Mouse (Mus musculus) midbrain, embryonic 10.5 days (tissue): ENCODE results near the gene Lime1. TPM values are rescaled to one million over a fixed set of nuclear protein-coding genes. Genes with fewer than 3 reads are reported as not detected.

Experiments used
- DNase-seq: peaks from one replicate; pipeline ENCODE4 v3.0.0-alpha.2; 2017; ENCODE audit warnings: low spot score
- H3K27ac ChIP-seq: fragments of 300-500 bp; sonication (generic); replicated peaks from 2 replicates; pipeline ENCODE4 v1.5.1; 2016; ENCODE audit warnings: mild to moderate bottlenecking
- H3K27me3 ChIP-seq: fragments of 300-500 bp; sonication (generic); 2 replicates; pipeline ENCODE4 v1.6.1; 2016; ENCODE audit warnings: low read depth, mild to moderate bottlenecking; ENCODE audit not compliant: poor library complexity, severe bottlenecking
- H3K36me3 ChIP-seq: fragments of 300-500 bp; sonication (generic); 2 replicates; pipeline ENCODE4 v1.6.1; 2016; ENCODE audit warnings: mild to moderate bottlenecking, moderate library complexity
- H3K4me1 ChIP-seq: fragments of 300-500 bp; sonication (generic); 2 replicates; pipeline ENCODE4 v1.6.1; 2016
- H3K4me3 ChIP-seq: fragments of 300-500 bp; sonication (generic); 2 replicates; pipeline ENCODE4 v1.5.1; 2016; ENCODE audit warnings: mild to moderate bottlenecking, moderate library complexity
- H3K9me3 ChIP-seq: fragments of 300-500 bp; sonication (generic); replicated peaks from 2 replicates; pipeline ENCODE4 v1.6.1; 2016; ENCODE audit warnings: mild to moderate bottlenecking
- whole genome bisulfite sequencing: fragments of 180-500 bp; shearing (Covaris S2); methylation state at CpG from one replicate; pipeline ENCODE4 v1.1.7; 2016; 5-methylcytosine and 5-hydroxymethylcytosine counted together
- polyA plus RNA-seq: library from polyadenylated mRNA; unstranded; fragments of >200 nt; fragmentation: Nextera tagmentation; extraction: Ambion mirVana; gene quantifications from 2 replicates; pipeline ENCODE4 v1.2.1, GENCODE M21; 2016

Lime1 gene
- polyA plus RNA-seq, 1 experiment from 2014 or later, result 26.0 TPM

GRCm38 (mm10) chr2:181378701-181379100 is 1.2 kb upstream of the Lime1 start:
- H3K4me1 ChIP-seq, result no peaks in the 10 kb centered on the region
- peaks cover 59% of the 10 kb centered on the region for H3K36me3 ChIP-seq
- no peak overlapping the region for H3K27ac ChIP-seq
- no peak overlapping the region for H3K4me3 ChIP-seq
- WGBS, result 92% methylated on average over 5 of the region's 5 CpGs
- H3K9me3 ChIP-seq, result no peaks in the 10 kb centered on the region
- DNase-seq, result no peak
- no peaks in the 10 kb centered on the region for H3K27me3 ChIP-seq

DNA sequence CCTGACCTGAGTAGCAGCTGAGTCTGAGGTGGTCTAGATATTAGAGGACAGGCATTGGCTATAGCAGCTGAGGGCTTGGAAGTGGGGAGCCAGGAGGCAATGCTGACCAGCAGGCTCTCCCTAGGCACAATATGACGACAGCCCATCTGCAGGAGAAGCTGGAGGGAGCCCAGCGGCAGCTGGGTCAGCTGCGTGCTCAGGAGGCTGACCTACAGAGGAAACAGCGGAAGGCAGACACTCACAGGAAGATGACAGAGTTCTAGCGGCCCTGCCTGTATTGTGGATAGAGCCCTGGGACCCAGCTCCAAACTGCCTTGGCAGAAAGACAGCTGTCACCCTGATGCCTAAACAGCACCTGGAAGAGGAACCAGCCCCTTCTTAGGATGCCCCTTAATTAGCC is 373 bp downstream of the Lime1 start:
- DNase-seq, result no peak
- H3K27ac ChIP-seq, result no peak overlapping the region
- no peak overlapping the region for H3K4me3 ChIP-seq
- no peaks in the 10 kb centered on the region for H3K4me1 ChIP-seq
- H3K27me3 ChIP-seq, result no peaks in the 10 kb centered on the region
- WGBS, result 90% methylated on average over 5 of the region's 5 CpGs
- no peaks in the 10 kb centered on the region for H3K9me3 ChIP-seq
- peaks cover 75% of the 10 kb centered on the region for H3K36me3 ChIP-seq

- no peak overlapping the region for H3K27ac ChIP-seq
- no peak for DNase-seq
- no peaks in the 10 kb centered on the region for H3K9me3 ChIP-seq
- H3K4me1 ChIP-seq, result no peaks in the 10 kb centered on the region
- no peaks in the 10 kb centered on the region for H3K27me3 ChIP-seq
- H3K4me3 ChIP-seq, result no peak overlapping the region
- WGBS, result 95% methylated on average over 5 of the region's 5 CpGs
- peaks cover 82% of the 10 kb centered on the region for H3K36me3 ChIP-seq
These were observed 1.2 kb downstream of the Lime1 start for GRCm38 (mm10) chr2:181381107-181381506.

DNA sequence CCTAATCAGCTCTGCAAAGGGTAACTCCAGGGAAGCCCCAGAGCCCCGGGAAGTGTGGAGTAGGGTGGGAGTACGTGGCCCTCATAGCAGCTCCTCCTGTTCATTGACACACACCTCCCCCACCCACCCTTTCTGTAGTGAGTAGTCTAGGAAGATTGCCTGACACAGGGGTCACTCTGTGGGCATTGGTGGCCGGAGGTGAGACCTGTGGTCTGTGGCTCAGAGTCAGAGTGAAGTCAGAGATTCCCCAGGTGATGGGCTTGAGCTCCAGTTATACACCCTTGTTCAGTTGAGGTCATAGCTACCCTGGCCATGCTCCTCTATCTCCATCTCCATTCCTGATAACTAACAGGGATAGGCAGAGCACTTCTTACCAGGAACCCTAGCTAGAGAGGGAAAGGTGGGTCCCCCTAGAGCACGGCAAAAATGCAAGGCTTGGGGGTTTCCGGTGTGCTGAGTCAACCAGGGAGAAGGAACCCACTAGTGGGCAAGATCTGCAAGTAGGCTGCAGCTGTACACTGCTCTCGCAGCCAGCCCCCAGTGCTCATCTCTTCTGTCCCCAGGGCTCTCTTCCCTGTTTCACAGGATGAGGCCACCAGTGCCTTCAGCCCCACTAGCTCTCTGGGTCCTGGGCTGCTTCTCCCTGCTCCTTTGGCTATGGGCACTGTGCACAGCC is 1.9 kb downstream of the Lime1 start:
- Histone ChIP-seq H3K9me3 (no peaks in the 10 kb centered on the region), H3K27me3 (no peaks in the 10 kb centered on the region), H3K4me1 (no peaks in the 10 kb centered on the region), H3K4me3 (no peak overlapping the region), H3K27ac (no peak overlapping the region), H3K36me3 (peaks cover 88% of the 10 kb centered on the region)
- 94% methylated on average over 6 of the region's 6 CpGs for WGBS
- no peak for DNase-seq

GRCm38 (mm10) chr2:181384463-181384862 is 4.6 kb downstream of the Lime1 start:
- WGBS, result 86% methylated on average over 7 of the region's 7 CpGs
- peaks cover 85% of the 10 kb centered on the region for H3K36me3 ChIP-seq
- no peak for DNase-seq
- H3K27me3 ChIP-seq, result no peaks in the 10 kb centered on the region
- no peaks in the 10 kb centered on the region for H3K4me1 ChIP-seq
- H3K27ac ChIP-seq, result no peak overlapping the region
- H3K9me3 ChIP-seq, result no peaks in the 10 kb centered on the region
- no peak overlapping the region for H3K4me3 ChIP-seq

DNA sequence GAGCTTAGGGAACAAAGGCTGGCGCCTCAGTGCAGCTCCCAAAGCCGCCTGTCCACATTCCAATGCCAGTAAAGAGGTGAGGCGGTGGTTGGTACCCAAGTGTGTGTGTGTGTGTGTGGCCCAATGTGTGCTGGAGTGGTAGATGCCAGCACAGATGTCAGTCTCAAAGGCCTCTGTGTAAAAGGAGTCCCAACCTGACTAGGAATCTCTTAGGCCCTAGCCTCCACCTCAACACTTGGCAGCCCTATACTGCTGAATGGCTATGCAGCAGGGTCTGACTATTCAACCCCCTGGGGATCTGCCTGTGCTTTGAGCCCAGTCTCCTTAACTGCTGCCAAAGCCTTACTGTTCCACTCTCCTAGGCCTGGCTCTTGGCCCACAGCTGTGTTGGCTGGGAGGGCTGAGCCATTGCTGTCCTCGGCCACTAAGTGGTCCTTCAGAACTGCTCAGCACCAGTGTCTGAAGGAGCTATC is 5.1 kb downstream of the Lime1 start:
- Histone ChIP-seq H3K9me3 (no peaks in the 10 kb centered on the region), H3K36me3 (peaks cover 83% of the 10 kb centered on the region), H3K27me3 (no peaks in the 10 kb centered on the region), H3K4me1 (no peaks in the 10 kb centered on the region), H3K4me3 (no peak overlapping the region), H3K27ac (no peak overlapping the region)
- DNase-seq, result no peak
- 89% methylated on average over 4 of the region's 4 CpGs for WGBS

DNA sequence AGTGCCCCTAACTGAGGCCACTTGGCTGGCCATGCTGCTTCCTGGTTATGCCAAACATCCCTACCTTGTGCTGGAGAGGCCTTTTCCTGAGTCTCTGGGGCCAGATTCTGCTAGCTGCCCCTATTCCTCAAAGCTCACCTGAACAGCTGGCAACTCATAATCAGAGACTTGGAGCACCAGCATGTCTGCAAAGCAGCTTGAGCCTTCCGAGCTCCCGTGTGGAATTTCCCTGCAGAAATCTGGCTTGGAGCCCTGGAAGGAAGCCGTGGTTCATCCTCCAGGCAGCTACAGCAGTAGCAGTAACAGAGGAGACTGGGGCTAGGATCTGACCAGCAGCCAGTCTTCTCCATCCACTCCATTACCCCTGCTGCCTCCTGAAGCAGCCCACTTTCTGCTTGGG is 6.0 kb downstream of the Lime1 start:
- Histone ChIP-seq H3K36me3 (peaks cover 83% of the 10 kb centered on the region), H3K4me1 (no peaks in the 10 kb centered on the region), H3K27ac (no peak overlapping the region), H3K9me3 (no peaks in the 10 kb centered on the region), H3K27me3 (no peaks in the 10 kb centered on the region), H3K4me3 (no peak overlapping the region)
- no peak for DNase-seq
- 87% methylated on average over 3 of the region's 3 CpGs for WGBS

GRCm38 (mm10) chr2:181386663-181387210 is 6.9 kb downstream of the Lime1 start:
- H3K36me3 ChIP-seq, result peaks cover 83% of the 10 kb centered on the region
- H3K9me3 ChIP-seq, result no peaks in the 10 kb centered on the region
- H3K4me3 ChIP-seq, result no peak overlapping the region
- no peaks in the 10 kb centered on the region for H3K27me3 ChIP-seq
- H3K4me1 ChIP-seq, result no peaks in the 10 kb centered on the region
- 90% methylated on average over 3 of the region's 4 CpGs for WGBS
- no peak overlapping the region for H3K27ac ChIP-seq
- DNase-seq, result no peak

GRCm38 (mm10) chr2:181390136-181390870 is 10.4 kb downstream of the Lime1 start:
- Histone ChIP-seq H3K4me3 (no peak overlapping the region), H3K36me3 (peaks cover 67% of the 10 kb centered on the region), H3K27me3 (no peaks in the 10 kb centered on the region), H3K9me3 (no peaks in the 10 kb centered on the region), H3K27ac (no peak overlapping the region), H3K4me1 (no peaks in the 10 kb centered on the region)
- 80% methylated on average over 4 of the region's 4 CpGs for WGBS
- no peak for DNase-seq

GRCm38 (mm10) chr2:181391022-181391421 is 11.1 kb downstream of the Lime1 start:
- no peak overlapping the region for H3K27ac ChIP-seq
- no peak for DNase-seq
- no peaks in the 10 kb centered on the region for H3K27me3 ChIP-seq
- H3K36me3 ChIP-seq, result peaks cover 63% of the 10 kb centered on the region
- WGBS, result 91% methylated on average over 15 of the region's 15 CpGs
- H3K4me1 ChIP-seq, result no peaks in the 10 kb centered on the region
- H3K9me3 ChIP-seq, result no peaks in the 10 kb centered on the region
- H3K4me3 ChIP-seq, result no peak overlapping the region

- H3K9me3 ChIP-seq, result no peaks in the 10 kb centered on the region
- H3K4me3 ChIP-seq, result no peak overlapping the region
- H3K27ac ChIP-seq, result no peak overlapping the region
- WGBS, result 76% methylated on average over 2 of the region's 2 CpGs
- no peaks in the 10 kb centered on the region for H3K27me3 ChIP-seq
- H3K36me3 ChIP-seq, result peaks cover 58% of the 10 kb centered on the region
- H3K4me1 ChIP-seq, result no peaks in the 10 kb centered on the region
- DNase-seq, result no peak
These were observed 11.7 kb downstream of the Lime1 start for GRCm38 (mm10) chr2:181391541-181391940.

- Histone ChIP-seq H3K36me3 (peaks cover 46% of the 10 kb centered on the region), H3K4me1 (no peaks in the 10 kb centered on the region), H3K9me3 (no peaks in the 10 kb centered on the region), H3K4me3 (no peak overlapping the region), H3K27me3 (no peaks in the 10 kb centered on the region), H3K27ac (no peak overlapping the region)
- WGBS, result 23% methylated on average over 4 of the region's 4 CpGs
- peak; percentile 78 for DNase-seq
These were observed 12.8 kb downstream of the Lime1 start for GRCm38 (mm10) chr2:181392600-181393213.

DNA sequence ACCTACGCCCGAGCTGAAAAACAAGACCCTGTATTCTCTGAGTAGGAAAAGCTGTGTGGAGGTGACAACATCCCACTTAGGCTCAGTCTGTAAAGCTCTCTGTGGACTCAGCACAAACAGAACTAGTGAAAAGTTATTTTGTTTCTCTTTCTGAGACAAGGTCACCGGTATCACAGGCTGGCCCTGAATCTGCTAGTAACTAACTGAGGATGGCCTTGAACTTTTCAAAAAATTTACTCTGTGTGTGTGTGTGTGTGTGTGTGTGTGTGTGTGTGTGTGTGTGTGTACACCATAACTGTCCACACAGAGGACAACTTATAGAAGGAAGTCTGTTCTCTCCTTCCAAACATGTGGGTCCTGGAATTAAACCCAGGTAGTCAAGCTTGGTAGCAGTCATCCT is 14.2 kb downstream of the Lime1 start:
- H3K27me3 ChIP-seq, result no peaks in the 10 kb centered on the region
- H3K36me3 ChIP-seq, result peaks cover 43% of the 10 kb centered on the region
- DNase-seq, result no peak
- H3K9me3 ChIP-seq, result no peaks in the 10 kb centered on the region
- H3K4me3 ChIP-seq, result no peak overlapping the region
- WGBS, result 92% methylated on average over 3 of the region's 3 CpGs
- H3K4me1 ChIP-seq, result no peaks in the 10 kb centered on the region
- no peak overlapping the region for H3K27ac ChIP-seq
